Mouse (Mus musculus): ENCODE measurements around the gene Srp68. TPM values are rescaled to one million over a fixed set of nuclear protein-coding genes. Genes with fewer than 3 reads are reported as not detected.
A peak's percentile ranks its signal among the peaks of the same experiment; 100 is the strongest.

Srp68 gene
- total RNA-seq, 2 experiments from 2014 or later: 69.4 to 71.3 TPM

DNA sequence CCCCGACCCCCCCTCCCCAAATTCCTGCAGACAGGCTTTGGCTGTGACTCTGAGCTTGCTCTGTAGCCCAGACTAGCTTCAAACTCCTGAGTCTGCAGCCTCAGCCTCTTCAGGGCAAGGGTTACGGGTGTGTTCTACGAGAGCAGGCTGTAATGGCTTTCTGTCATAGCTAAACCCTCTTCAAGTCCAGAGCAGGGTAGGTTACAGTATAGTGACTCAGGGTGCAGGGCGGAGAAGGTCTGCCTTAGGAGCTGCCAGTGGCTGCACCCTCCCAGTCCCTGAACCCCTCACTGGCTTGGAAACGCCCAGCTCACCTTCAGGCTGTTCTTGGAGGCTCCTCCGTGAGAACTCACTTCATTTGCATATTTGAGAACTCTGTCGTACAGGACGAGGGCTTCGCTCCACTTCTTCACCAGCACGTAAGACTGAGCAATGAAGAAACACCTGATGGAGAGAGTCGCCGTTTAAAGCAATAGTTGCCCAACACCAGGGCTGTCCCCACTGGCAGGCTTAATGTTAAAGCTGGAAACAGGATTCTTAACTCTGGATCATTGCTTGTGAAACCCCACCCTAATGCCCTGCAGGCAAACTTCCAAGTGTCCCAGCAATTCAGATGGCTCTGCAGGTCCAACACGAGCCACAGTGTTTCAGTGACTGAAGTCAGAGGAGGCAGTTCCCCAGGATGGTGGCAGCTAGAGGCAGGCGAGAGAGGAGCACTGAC lies 26.4 kb downstream of the Srp68 start:
- DNase-seq (ENCODE audit: low spot score in 2 of 2): no peak

DNA sequence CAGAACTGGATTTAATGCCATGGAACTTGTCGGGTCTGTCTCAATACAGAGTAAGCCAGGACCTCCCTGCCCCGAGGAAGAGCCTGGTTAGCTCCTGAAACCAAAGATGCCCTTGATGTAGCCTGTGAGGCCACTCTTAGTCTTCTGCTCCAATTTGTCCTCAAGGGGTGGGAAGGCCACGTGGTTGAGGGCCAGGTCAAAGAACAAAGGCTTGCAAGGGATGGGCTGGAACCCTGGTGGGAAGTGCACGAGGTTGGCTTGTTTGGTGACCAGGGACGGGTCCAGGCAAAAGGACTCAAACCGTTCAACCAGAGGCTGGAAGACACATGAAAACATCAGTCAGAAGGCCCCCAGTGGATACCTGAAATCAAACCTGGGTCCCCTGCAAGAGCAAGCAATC lies 28.4 kb downstream of the Srp68 start:
- DNase-seq (ENCODE audit: low spot score in 2 of 2): no peak

DNA sequence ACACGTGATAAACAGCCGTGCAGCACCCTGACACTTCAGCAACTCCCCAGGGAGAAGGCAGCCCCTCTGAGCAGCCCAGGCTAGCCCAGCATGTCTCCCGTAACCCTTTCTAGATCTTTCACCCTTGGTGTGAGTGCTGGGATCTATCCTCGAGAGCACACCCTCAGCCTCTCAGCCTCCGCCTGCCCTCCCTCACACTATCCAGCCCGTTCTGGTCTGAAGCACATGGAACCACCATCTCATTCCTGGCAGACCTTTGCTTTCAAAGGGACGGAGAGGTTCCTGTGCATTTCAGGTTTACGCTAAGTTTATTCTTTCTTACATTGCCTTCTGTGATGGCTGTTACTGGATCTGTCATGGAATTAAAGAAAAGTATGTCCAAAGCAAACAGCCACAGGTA lies 29.4 kb downstream of the Srp68 start:
- DNase-seq (ENCODE audit: low spot score in 2 of 2): no peak

DNA sequence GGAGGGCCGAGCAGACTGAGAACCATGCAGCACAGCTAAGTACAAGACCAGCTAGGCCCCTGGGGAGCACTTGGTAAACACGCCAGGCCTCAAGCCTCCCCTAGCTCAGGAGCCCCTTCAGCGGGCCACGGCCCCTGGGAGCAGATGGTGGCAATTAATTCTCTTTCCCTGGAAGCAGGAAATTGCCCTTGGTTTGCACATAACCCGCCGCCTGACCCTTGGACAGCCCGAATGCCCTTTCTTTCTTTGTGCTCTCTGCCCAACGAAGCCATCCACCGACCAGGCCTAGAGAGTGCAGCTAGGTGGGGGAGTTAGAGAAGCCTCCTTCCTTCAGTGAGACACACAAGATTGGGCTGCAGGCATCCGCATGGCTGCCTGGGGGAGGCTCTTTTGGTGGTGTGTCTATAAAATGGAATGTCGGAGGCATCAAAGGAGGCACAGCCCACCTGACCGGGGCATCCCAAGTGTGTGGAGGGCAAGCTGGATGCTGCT lies 32.2 kb downstream of the Srp68 start:
- no peak for DNase-seq (ENCODE audit: low spot score in 2 of 2)

DNA sequence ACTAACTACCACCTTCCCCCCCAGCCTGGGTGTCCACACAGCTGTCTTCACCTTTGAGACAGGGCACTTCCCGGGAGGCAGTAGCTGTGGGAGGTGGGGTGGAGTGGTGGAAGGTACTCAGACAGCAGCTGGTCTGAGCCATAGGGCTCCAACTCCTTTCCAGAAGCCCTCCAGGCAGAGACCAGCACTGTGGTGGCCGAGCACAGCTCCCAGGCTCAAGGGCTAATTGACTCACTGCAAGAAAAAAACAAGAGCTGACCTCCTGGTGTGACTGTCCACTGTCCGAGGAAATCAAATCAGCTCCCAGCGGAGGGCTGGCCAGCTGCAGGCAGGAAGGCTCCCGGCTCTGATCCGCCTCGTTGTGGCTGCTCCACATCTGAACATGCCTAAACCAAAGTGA lies 34.2 kb downstream of the Srp68 start:
- no peak for DNase-seq (ENCODE audit: low spot score in 2 of 2)

DNA sequence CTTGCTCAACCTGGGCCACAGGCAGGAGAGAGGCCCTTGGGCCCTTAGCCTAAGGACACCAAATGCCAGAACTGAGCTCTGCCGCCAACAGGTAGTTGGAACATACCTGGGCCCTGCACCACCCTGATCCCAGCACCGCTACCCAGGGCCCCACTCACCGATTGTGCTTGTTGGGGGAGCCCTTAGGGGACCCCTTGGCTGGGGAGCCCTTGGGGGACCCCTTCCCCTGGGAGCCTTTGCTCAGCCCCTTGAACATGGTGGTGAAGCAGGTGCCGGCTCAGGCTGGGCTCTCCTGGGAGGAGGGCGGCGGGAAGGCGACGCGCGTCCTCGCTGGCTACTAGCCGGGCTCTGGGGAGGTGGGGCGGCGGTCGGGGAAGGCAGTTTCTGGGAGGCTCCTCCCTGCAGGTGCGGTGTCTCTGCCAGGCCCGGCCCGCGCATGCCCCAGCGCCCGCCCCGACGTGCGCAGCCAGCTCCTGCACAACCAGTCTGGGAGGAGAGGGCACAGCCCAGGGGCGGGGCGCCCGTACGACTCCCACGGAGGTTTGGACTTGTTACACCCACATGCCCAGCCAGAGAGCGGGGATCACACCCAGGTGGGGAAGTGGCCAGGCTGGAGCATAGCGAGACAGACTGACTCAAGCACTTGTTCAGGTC lies 36.1 kb downstream of the Srp68 start, which contains the start of gene Evpl:
Evpl (minus strand) TSS at position 336 of the 654 bp plus-strand sequence.
- no peak for DNase-seq (ENCODE audit: low spot score in 2 of 2)

DNA sequence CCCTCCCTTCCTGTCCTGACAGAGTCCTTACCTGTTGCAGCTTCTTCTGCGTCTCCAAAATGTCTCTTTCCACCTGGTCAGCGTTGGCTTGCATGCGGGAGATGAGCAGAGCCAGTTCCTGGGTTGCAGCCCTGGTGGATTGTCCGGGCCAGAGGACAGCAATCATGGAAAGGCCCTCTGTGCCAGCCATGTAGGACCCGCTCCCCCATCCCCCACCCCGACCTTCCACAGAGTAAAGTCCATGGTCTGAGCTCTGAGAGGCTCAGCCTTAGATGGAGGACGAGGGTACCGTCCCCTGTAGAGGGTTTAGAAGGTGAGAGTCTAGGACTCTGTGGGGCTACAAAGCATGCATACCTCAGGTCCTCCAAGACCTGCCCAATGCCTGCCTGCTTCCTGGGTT lies 39.1 kb downstream of the Srp68 start:
- no peak for DNase-seq (ENCODE audit: low spot score in 2 of 2)

DNA sequence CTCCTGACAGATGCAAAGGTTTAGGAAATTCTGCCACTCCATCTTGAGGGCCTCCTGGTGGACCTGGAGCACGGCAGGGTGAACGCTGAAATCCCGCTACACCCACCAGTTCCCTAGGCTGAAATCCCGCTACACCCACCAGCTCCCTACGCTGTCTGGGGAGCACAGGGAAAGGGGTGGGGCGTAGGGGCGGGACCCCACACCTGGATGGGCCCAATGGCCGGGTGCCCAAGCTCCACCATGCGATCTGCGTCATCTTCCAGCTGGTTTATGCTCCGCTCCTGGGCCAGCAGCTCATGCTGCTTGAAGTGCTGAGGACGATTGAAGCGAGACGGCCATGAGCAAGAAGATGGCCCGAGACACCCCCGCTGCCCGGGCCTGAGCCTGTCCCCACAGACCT lies 41.6 kb downstream of the Srp68 start:
- DNase-seq (ENCODE audit: low spot score in 2 of 2): no peak

DNA sequence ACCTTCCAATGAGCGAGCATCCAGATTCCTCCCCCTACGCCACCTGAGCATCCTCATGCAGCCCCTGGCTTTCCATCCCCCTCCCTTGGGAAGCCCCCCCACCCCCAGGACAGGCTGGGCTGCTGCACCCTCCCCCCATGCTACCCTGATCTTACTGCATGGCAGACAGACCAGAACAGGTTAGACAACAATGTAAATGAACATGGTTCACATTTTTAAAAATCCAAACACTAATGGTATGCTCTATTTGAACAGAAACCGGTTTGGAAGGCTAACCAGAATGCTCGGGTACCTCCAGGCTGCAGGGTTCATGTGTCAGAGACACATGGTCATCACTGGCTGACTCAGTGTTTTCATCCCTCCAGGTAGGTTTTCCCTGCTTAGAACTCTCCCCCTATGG lies 45.3 kb downstream of the Srp68 start:
- DNase-seq (ENCODE audit: low spot score in 2 of 2): no peak

DNA sequence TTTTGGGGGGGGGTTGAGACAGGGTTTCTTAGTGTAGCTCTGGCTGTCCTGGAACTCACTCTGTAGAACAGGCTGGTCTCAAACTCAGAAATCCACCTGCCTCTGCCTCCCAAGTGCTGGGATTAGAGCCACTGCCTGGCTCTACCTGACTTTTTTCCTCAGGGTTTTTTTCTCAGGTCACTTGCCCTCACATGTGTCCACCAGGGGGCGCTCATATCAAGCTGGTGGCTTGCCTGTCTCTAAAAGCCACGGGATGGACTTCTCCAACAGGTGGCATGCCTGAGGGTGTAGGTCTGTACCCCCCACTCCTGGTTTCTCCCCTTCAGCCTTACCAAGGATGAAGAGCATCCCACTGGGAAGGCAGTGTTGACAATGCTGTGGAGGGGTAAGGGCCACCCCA lies 47.6 kb downstream of the Srp68 start:
- peak; percentile 48 to 74 for DNase-seq (ENCODE audit: low spot score in 2 of 2)

DNA sequence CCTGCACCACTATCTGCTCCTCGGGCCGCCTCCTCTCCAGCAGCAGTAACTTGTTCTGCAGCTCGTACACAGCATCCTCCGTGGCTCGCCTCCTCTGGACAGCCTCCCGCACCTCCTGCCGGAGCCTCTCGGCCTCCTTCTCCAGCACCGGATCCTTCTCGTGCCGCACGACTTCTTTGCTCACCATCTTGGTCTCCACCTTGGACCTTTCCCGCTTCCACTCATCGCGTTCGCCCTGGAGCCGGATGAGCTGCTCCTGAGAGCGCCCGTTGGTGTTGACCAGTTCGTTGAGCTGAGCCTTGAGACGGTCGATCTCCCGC lies 51.3 kb downstream of the Srp68 start:
- DNase-seq (ENCODE audit: low spot score in 2 of 2): no peak

DNA sequence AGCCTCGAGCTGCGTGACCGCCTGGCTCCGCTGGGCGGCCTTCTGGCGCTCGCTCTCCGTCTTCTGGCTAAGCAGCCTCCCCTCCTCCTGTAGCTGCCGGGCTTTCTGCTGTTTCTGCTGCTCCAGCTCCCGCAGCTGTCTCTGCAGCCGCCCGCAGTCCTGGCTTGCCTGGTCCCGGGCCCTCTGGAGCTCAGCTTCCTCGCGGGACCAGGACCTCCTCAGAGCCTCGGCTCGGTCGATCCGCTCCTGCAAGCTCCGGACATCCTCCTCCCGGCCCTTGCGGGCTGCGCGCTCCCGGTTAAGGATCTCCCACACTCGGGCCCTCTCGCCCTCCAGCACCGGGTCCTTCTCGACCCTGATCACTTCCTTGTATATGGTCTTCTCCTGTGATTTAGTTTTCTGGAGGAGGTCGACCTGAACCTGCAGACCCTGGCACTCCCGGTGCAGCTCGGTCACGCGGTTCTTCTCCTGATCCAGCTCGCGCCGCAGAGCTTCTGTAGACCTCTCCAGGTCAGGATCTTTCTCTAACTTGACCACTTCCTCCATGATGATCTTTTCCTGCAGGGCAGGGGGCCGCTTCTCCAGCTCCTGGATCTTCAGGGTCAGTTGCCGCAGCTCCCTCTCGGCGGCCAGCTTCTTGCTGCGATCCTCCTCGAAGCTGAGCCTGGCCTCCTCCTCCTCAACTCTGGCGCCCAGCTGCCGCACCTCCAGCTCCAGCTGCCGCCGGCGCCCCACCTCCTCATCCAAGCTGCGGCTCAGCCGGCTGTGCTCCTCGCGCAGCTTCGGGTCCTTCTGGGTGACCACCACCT lies 51.9 kb downstream of the Srp68 start:
- DNase-seq (ENCODE audit: low spot score in 2 of 2): no peak

DNA sequence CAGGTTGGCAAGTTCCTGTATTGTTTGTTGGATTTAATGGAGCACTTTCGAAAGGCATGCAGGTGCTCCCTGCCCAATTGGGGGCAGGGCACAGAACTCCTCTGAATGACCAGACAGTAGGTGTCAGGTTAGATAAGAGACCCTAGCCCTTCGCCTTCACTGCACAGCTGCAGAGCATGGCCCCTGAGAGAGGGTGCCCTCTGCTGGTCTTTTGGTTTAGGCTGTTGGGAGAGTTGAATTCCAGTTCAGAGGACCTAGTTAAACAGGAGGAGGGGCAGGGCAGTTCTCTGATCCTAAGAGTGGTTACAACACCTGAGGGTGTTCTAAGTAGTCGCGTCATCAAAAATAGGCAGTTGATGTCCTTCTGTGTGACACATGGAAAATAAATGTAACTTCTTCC lies 54.1 kb downstream of the Srp68 start:
- peak in 1 of 2 experiments; percentile 53 for DNase-seq (ENCODE audit: low spot score in 2 of 2)

DNA sequence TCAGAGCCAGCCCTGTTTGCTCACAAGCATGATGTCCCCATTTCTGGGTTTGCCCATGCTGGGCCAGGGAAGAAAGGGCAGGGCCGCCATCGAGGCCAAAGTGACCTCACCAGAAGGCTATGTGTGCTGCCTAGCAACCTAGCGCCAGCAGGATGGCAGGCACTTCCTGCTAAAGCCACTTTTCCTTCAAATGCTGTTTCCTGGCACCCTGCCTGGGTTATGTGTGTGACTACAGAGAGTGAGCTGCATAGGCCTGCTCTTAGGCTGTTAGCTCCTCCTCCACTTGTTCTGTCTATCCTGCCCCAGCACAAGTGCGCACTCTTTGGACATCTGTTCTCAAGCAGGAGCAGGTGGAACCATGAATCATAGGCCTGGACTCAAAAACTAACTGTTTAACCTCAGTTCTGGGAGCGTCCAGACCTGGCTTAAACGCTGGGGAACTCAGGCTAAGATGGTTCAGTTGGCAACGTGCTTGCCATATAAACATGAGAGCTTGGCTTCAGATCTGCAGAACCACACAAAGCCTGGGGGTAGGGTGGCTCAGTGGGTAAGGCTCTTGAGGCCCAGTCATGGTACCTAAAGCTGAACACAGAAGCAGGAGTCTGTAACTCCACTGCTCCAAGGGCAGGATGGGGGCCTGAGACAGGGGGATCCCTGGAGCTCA lies 55.1 kb downstream of the Srp68 start:
- DNase-seq (ENCODE audit: low spot score in 2 of 2): peak; percentile 84 to 93

DNA sequence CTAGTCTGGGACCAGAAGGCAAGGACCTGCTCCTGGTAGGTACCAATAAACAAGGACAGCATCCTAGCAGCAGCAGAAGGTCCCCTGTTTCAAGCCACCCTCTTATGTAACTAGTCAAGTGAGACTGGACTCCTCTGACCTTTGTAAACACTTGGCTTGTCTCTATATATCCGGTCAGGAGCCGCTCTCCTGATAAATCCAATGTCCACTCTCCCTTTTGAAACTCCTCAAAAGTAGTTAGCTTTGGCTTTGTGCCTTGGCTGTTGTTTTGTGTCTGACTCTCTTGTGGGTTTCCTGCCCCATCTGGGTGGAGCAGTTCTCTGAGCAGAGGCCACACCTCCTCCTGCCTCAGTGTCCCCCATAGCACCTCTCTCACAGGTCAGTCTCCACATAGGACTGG lies 55.8 kb downstream of the Srp68 start:
- DNase-seq (ENCODE audit: low spot score in 2 of 2): no peak

DNA sequence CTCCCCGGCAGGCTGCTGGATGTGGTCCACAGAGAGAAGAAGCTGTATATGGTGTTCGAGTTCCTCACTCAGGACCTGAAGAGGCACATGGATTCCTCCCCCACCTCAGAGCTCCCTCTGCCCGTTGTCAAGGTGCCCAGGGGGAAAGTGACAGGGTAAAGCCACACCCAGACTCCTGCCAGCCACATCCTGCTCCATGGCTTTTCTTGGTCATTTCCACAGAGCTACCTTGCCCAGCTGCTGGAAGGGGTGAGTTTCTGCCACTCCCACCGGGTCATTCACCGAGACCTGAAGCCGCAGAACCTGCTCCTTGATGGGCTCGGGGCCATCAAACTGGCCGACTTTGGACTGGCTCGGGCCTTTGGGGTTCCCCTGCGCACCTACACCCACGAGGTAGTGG lies 57.5 kb downstream of the Srp68 start:
- DNase-seq (ENCODE audit: low spot score in 2 of 2): no peak

DNA sequence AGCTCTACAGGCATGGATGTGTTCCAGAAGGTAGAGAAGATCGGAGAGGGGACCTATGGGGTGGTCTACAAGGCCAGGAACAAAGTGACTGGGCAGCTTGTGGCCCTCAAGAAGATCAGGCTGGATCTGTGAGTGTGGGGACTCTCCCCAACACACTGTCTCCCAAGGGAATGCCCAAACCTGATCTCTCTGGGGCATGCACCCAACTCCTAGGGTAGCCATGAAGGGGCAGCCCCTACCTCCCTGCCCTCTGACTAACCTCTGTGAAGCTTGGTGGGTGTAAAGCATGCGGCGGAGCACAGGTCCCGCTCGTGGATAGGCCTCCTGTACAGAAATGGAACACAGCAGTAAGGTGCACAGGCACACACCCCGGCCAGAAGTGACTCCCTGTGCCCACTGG lies 58.0 kb downstream of the Srp68 start:
- no peak for DNase-seq (ENCODE audit: low spot score in 2 of 2)

DNA sequence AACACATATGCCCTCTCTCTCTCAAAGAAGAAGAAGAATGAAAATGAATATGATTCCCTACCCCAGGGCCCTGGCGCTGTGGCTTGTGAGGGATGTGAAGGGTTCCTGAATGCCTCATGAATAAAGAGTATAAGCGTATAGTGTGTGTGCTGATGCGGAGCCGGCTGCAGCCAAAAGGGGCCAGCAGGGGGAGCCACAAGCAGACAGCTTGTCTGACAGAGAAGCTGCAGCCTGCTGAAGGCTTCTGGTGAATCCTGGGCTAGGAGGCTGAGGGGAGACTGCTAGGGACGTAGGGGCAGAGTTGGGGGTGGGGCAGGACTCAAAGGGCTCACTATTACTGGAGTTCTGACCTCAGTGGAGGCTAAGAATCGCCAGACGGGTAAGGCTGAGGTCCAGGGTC lies 58.8 kb downstream of the Srp68 start:
- DNase-seq (ENCODE audit: low spot score in 2 of 2): no peak

DNA sequence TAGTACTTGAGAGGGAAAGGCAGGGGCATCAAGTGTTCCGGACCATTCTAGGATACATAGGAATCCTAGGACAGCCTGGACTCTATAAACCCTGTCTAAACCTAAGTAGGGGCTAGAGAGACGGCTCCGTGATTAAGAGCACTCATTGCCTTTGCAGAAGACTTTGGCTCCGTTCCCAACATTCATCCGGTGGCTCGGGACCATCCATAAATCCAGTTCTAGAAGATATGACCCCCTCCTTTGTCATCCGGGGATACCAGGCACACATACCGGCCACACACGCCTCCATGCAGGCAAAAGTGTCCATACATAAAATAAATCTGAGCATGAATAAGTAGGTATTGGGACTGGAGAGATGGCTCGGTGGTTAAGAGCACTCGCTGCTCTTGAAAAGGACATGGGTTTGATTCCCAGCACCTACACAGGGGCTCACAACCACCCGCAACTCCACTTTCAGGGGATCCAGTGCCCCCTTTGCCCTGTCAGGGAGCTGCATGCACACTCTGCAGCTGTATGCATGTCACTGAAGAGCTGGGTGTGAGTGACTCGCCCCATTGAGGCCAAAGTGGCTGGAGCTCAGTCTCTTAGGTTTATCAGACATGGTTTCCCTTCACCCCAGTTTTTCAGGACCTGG lies 60.0 kb downstream of the Srp68 start:
- DNase-seq (ENCODE audit: low spot score in 2 of 2): no peak

DNA sequence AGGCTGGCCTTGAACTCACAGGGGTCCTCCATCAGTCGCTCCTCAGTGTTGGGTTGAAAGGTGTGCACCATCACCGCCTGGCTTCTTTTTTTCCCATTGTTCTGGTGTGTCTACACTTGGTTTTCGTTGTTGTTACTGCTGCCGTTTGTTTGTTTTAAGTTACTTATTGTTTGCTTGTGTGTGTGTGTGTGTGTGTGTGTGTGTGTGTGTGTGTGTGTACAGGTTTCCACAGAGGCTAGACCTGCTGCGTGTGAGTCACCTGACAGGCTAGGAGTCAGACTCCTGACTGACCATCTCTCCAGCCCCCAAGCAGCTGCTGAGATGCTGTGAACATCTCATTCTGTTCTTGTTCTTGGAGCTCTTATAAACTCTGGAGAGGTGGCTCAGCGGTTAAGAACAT lies 61.2 kb downstream of the Srp68 start:
- DNase-seq (ENCODE audit: low spot score in 2 of 2): no peak

DNA sequence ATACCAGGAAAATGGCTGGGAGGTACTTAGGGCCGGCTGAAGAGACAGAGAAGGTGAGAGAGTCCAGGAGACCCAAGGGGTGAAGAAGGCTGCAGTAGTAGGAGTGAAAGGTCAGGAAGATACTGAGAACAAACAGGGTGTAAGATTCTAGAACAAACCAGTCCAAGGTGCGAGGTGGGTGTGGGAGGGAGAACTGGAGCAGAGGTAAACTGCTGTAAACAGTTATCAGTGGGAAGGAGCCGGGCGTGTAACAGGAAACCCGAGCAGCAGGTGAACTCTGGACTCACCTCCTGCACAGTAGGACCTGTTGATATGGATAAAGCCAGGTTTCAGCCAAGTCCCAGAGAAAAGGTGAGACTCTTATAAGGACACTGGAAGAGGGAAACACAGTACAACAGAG lies 63.3 kb downstream of the Srp68 start:
- DNase-seq (ENCODE audit: low spot score in 2 of 2): no peak
